Mouse (Mus musculus) heart, embryonic 13.5 days (tissue): ENCODE measurements around the gene Ywhaq. TPM values are rescaled to one million over a fixed set of nuclear protein-coding genes. Genes with fewer than 3 reads are reported as not detected.
A peak's percentile ranks its signal among the peaks of the same experiment; 100 is the strongest.
"Not testable (repeated sequence)": the region's sequence is repeated elsewhere in the genome, so short reads cannot be mapped to it uniquely, and the experiment has no call there.

Source experiments
- ATAC-seq: fragments of 200-750 bp; cut with Nextera tagmentation; 2 replicates; pipeline ENCODE4 v1.8.0; 2017; ENCODE audit warnings: moderate TSS enrichment; ENCODE audit not compliant: insufficient number of reproducible peaks, low FRiP score, low TSS enrichment; ENCODE audit errors: extremely low read depth
- H3K27ac ChIP-seq: fragments of 300-500 bp; sonication (generic); replicated peaks from 2 replicates; pipeline ENCODE4 v1.5.1; 2015; ENCODE audit warnings: moderate library complexity, mild to moderate bottlenecking, inconsistent platforms
- H3K27me3 ChIP-seq: fragments of 300-500 bp; sonication (generic); replicated peaks from 2 replicates; pipeline ENCODE4 v1.6.1; 2015; ENCODE audit warnings: mild to moderate bottlenecking, inconsistent platforms
- H3K36me3 ChIP-seq: fragments of 300-500 bp; sonication (generic); 2 replicates; pipeline ENCODE4 v1.6.1; 2015; ENCODE audit warnings: mild to moderate bottlenecking, inconsistent platforms
- H3K4me1 ChIP-seq: fragments of 300-500 bp; sonication (generic); 2 replicates; pipeline ENCODE4 v1.6.1; 2015; ENCODE audit warnings: inconsistent platforms
- H3K4me2 ChIP-seq: fragments of 300-500 bp; sonication (generic); 2 replicates; pipeline ENCODE4 v1.6.1; 2015; ENCODE audit warnings: inconsistent platforms, mild to moderate bottlenecking, moderate library complexity
- H3K4me3 ChIP-seq: fragments of 300-500 bp; sonication (generic); 2 replicates; pipeline ENCODE4 v1.5.1; 2015; ENCODE audit warnings: moderate library complexity, mild to moderate bottlenecking, inconsistent platforms
- H3K9ac ChIP-seq: fragments of 300-500 bp; sonication (generic); 2 replicates; pipeline ENCODE4 v1.6.1; 2015; ENCODE audit warnings: inconsistent platforms, mild to moderate bottlenecking, moderate library complexity
- H3K9me3 ChIP-seq: fragments of 300-500 bp; sonication (generic); 2 replicates; pipeline ENCODE4 v1.6.1; 2016; ENCODE audit warnings: inconsistent platforms
- WGBS: fragments of 180-500 bp; shearing (Covaris S2); methylation state at CpG from one replicate; pipeline ENCODE4 v1.1.7; 2015; ENCODE audit warnings: mixed read lengths; 5-methylcytosine and 5-hydroxymethylcytosine counted together
- polyA plus RNA-seq: library from polyadenylated mRNA; unstranded; fragments of >200 nt; fragmentation: Nextera tagmentation; extraction: Ambion mirVana; gene quantifications from 2 replicates; pipeline ENCODE4 v1.2.1, GENCODE M21; 2015

The Ywhaq gene
- polyA plus RNA-seq, 1 experiment from 2014 or later, result 438 TPM

- H3K27ac ChIP-seq, result no peak overlapping the region
- WGBS, result 93% methylated on average over 2 of the region's 2 CpGs
- H3K36me3 ChIP-seq, result peaks cover 89% of the 10 kb centered on the region
- ATAC-seq, result no peak
- H3K4me1 ChIP-seq, result peaks cover 16% of the 10 kb centered on the region
- H3K27me3 ChIP-seq, result no peaks in the 10 kb centered on the region
- no peak overlapping the region for H3K4me3 ChIP-seq
- no peak overlapping the region for H3K9ac ChIP-seq
- no peak overlapping the region for H3K4me2 ChIP-seq
- no peaks in the 10 kb centered on the region for H3K9me3 ChIP-seq
These were observed 8.6 kb downstream of the Ywhaq start for GRCm38 (mm10) chr12:21408789-21409367.

- H3K27ac ChIP-seq, result no peak overlapping the region
- no peak overlapping the region for H3K4me2 ChIP-seq
- no peak for ATAC-seq
- WGBS, result 97% methylated on average over 5 of the region's 5 CpGs
- H3K4me1 ChIP-seq, result no peaks in the 10 kb centered on the region; the same call in 1 of the 2 replicates
- no peaks in the 10 kb centered on the region for H3K27me3 ChIP-seq
- H3K36me3 ChIP-seq, result peaks cover 78% of the 10 kb centered on the region
- no peak overlapping the region for H3K4me3 ChIP-seq
- H3K9me3 ChIP-seq, result no peaks in the 10 kb centered on the region
- H3K9ac ChIP-seq, result no peak overlapping the region
These were observed 14.7 kb downstream of the Ywhaq start for GRCm38 (mm10) chr12:21402771-21403170.

- Histone ChIP-seq H3K4me2 (no peak overlapping the region), H3K4me3 (no peak overlapping the region), H3K36me3 (peaks cover 46% of the 10 kb centered on the region), H3K27ac (no peak overlapping the region), H3K4me1 (no peaks in the 10 kb centered on the region), H3K27me3 (no peaks in the 10 kb centered on the region), H3K9ac (no peak overlapping the region), H3K9me3 (no peaks in the 10 kb centered on the region)
- ATAC-seq, result no peak
- 96% methylated on average over 2 of the region's 2 CpGs for WGBS
These were observed 31.2 kb downstream of the Ywhaq start for GRCm38 (mm10) chr12:21386201-21386600.

GRCm38 (mm10) chr12:21378765-21379346, 38.6 kb downstream of the Ywhaq start:
- H3K4me3 ChIP-seq, H3K4me2 ChIP-seq, H3K27me3 ChIP-seq, H3K4me1 ChIP-seq, ATAC-seq, H3K36me3 ChIP-seq, H3K9me3 ChIP-seq, H3K27ac ChIP-seq, H3K9ac ChIP-seq: not testable (repeated sequence)
- WGBS, result 56% methylated on average over 6 of the region's 6 CpGs

GRCm38 (mm10) chr12:21375376-21376157, 41.9 kb downstream of the Ywhaq start:
- peaks cover 19% of the 10 kb centered on the region for H3K4me1 ChIP-seq
- H3K36me3 ChIP-seq, result no peaks in the 10 kb centered on the region
- no peak overlapping the region for H3K4me2 ChIP-seq
- ATAC-seq, result no peak
- H3K9me3 ChIP-seq, result no peaks in the 10 kb centered on the region
- H3K9ac ChIP-seq, result no peak overlapping the region
- no peak overlapping the region for H3K27ac ChIP-seq
- H3K27me3 ChIP-seq, result no peaks in the 10 kb centered on the region
- 23% methylated on average over 3 of the region's 3 CpGs for WGBS
- H3K4me3 ChIP-seq, result no peak overlapping the region

- H3K4me2 ChIP-seq, result peak overlapping the region; percentile 90
- ATAC-seq, result peak; percentile 59
- H3K9ac ChIP-seq, result peak overlapping the region; percentile 88
- no peaks in the 10 kb centered on the region for H3K27me3 ChIP-seq
- H3K36me3 ChIP-seq, result no peaks in the 10 kb centered on the region
- H3K9me3 ChIP-seq, result no peaks in the 10 kb centered on the region
- peak overlapping the region; percentile 96 for H3K27ac ChIP-seq
- peaks cover 19% of the 10 kb centered on the region for H3K4me1 ChIP-seq
- 3% methylated on average over 24 of the region's 24 CpGs for WGBS
- H3K4me3 ChIP-seq, result peak overlapping the region; percentile 86
These were observed 43.5 kb downstream of the Ywhaq start for GRCm38 (mm10) chr12:21373820-21374475.

- H3K9me3 ChIP-seq, result no peaks in the 10 kb centered on the region
- H3K36me3 ChIP-seq, result no peaks in the 10 kb centered on the region
- peaks cover 21% of the 10 kb centered on the region for H3K4me1 ChIP-seq
- H3K27me3 ChIP-seq, result no peaks in the 10 kb centered on the region
- H3K9ac ChIP-seq, result peak within 1 kb of the TSS; percentile 95
- peak within 1 kb of the TSS; percentile 96 for H3K27ac ChIP-seq
- ATAC-seq, result peak; percentile 94
- WGBS, result 1% methylated on average over 55 of the region's 55 CpGs
- H3K4me2 ChIP-seq, result peak within 1 kb of the TSS; percentile 90
- H3K4me3 ChIP-seq, result peak within 1 kb of the TSS; percentile 86
These were observed 44.2 kb downstream of the Ywhaq start, which contains the start of gene Adam17 for GRCm38 (mm10) chr12:21373100-21373819. TSS of gene Adam17 (minus strand) at chr12:21373632.

- no peak for ATAC-seq
- Histone ChIP-seq H3K27me3 (no peaks in the 10 kb centered on the region), H3K4me2 (no peak overlapping the region), H3K9me3 (no peaks in the 10 kb centered on the region), H3K36me3 (no peaks in the 10 kb centered on the region), H3K9ac (no peak overlapping the region), H3K4me3 (no peak overlapping the region), H3K27ac (no peak overlapping the region), H3K4me1 (peaks cover 21% of the 10 kb centered on the region)
- WGBS, result 97% methylated on average over 1 of the region's 1 CpGs
These were observed 47.3 kb downstream of the Ywhaq start for GRCm38 (mm10) chr12:21370035-21370611.

GRCm38 (mm10) chr12:21369087-21369410, 48.4 kb downstream of the Ywhaq start:
- ATAC-seq, result no peak
- H3K27ac ChIP-seq, result no peak overlapping the region
- peaks cover 14% of the 10 kb centered on the region for H3K4me1 ChIP-seq
- H3K4me2 ChIP-seq, result no peak overlapping the region
- no peaks in the 10 kb centered on the region for H3K9me3 ChIP-seq
- 87% methylated on average over 5 of the region's 5 CpGs for WGBS
- H3K36me3 ChIP-seq, result no peaks in the 10 kb centered on the region
- no peaks in the 10 kb centered on the region for H3K27me3 ChIP-seq
- no peak overlapping the region for H3K4me3 ChIP-seq
- H3K9ac ChIP-seq, result no peak overlapping the region

GRCm38 (mm10) chr12:21368376-21369086, 48.9 kb downstream of the Ywhaq start:
- Histone ChIP-seq H3K9me3 (no peaks in the 10 kb centered on the region), H3K27me3 (no peaks in the 10 kb centered on the region), H3K9ac (no peak overlapping the region), H3K36me3 (no peaks in the 10 kb centered on the region), H3K4me3 (no peak overlapping the region), H3K27ac (no peak overlapping the region), H3K4me1 (peaks cover 14% of the 10 kb centered on the region), H3K4me2 (no peak overlapping the region)
- 82% methylated on average over 9 of the region's 9 CpGs for WGBS
- ATAC-seq, result no peak
